Mouse (Mus musculus): ENCODE measurements around the gene Olfr1393. TPM values are rescaled to one million over a fixed set of nuclear protein-coding genes. Genes with fewer than 3 reads are reported as not detected.

The Olfr1393 gene
- polyA plus RNA-seq, 1 experiment from 2014 or later, result not detected

DNA sequence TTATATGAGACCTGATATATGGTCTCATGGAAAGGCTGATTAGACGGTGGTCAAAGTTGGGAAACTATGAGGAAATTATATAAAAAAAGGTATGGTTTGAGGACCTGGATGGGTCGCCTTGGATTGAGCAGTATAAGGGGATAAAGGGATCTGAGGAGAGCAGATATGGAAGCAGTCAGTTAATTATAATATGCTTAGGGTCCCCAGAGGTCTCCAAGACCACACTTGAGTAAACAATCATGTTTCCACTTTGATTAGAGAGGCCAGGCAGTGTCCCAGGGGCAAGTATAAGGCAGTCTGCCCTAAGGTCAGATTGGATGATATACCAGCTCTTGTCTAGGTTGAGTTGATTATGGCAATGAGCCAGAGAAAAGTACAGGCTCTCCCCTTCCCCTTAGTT lies 44.3 kb downstream of the Olfr1393 start, which contains the start of gene Olfr1391:
Gene Olfr1391, plus strand, starts transcription at position 301 of the 400 bp plus-strand sequence.
- no peak within 1 kb of the TSS for H3K4me3 ChIP-seq (ENCODE audit: low read length)
- no peak for ATAC-seq (ENCODE audit: low FRiP score, low TSS enrichment)
- 79% methylated on average over 2 of the region's 2 CpGs for WGBS
- H3K4me2 ChIP-seq (replicated peaks; ENCODE audit: low read depth, low read length), result no peak within 1 kb of the TSS
- H3K9ac ChIP-seq (ENCODE audit: low read depth, low read length), result no peak within 1 kb of the TSS
- H3K4me1 ChIP-seq (ENCODE audit: control insufficient read depth, insufficient read depth, low read length), result no peaks in the 10 kb centered on the region
- no peaks in the 10 kb centered on the region for H3K27me3 ChIP-seq (ENCODE audit: control insufficient read depth, insufficient read depth, low read length)
- H3K36me3 ChIP-seq (ENCODE audit: control insufficient read depth, insufficient read depth, low read length), result no peaks in the 10 kb centered on the region
- H3K27ac ChIP-seq (ENCODE audit: low read depth, low read length), result no peak within 1 kb of the TSS
- H3K9me3 ChIP-seq (ENCODE audit: control insufficient read depth, low read length), result no peaks in the 10 kb centered on the region

DNA sequence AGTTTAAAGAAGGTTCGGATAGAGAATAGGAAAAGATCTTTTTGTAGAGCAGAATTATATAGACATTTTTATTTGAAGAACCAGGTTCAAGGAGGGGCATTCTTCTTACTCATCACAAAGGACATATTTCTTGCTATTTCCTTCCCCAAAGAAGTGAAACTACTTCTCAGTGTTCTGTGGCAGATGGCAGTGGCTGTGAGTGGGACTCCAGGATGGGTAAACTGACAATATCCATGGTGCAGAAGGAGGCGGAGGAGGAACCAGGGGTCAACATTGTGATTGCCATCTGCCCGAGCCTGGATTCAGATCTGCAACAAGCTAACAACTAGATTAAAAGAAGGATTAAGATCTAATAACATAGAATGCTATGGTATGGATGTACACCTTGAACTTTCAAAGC lies 48.6 kb downstream of the Olfr1393 start:
- no peak overlapping the region for H3K4me2 ChIP-seq (replicated peaks; ENCODE audit: low read depth, low read length)
- H3K4me1 ChIP-seq (ENCODE audit: control insufficient read depth, insufficient read depth, low read length), result no peaks in the 10 kb centered on the region
- H3K27ac ChIP-seq (ENCODE audit: low read depth, low read length), result no peak overlapping the region
- H3K36me3 ChIP-seq (ENCODE audit: control insufficient read depth, insufficient read depth, low read length), result no peaks in the 10 kb centered on the region
- ATAC-seq (ENCODE audit: low FRiP score, low TSS enrichment), result no peak
- no peaks in the 10 kb centered on the region for H3K27me3 ChIP-seq (ENCODE audit: control insufficient read depth, insufficient read depth, low read length)
- no peaks in the 10 kb centered on the region for H3K9me3 ChIP-seq (ENCODE audit: control insufficient read depth, low read length)
- H3K4me3 ChIP-seq (ENCODE audit: low read length), result no peak overlapping the region
- 79% methylated on average over 3 of the region's 3 CpGs for WGBS
- no peak overlapping the region for H3K9ac ChIP-seq (ENCODE audit: low read depth, low read length)

DNA sequence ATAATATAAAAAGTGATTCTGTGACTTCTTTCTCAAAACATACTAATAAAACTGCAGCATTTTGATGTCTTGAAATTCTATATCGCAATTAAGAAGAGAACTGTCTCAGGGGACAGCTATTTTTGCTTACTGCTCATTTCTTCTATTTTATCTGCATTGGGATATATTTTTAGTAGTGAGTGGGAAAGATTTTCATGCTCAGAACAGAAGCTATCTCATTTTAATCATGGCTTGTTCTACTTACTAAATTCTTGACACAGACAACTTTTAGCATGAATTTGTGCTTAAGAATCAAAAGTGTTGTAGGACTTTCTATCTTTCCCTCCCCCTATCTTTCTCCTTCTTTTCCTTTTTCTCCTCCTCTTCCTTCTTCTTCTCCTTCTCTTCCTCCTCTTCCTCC lies 51.6 kb downstream of the Olfr1393 start:
- no peak for ATAC-seq (ENCODE audit: low FRiP score, low TSS enrichment)
- Histone ChIP-seq H3K27me3 (ENCODE audit: control insufficient read depth, insufficient read depth, low read length) (no peaks in the 10 kb centered on the region), H3K4me2 (replicated peaks; ENCODE audit: low read depth, low read length) (no peak overlapping the region), H3K9me3 (ENCODE audit: control insufficient read depth, low read length) (no peaks in the 10 kb centered on the region), H3K36me3 (ENCODE audit: control insufficient read depth, insufficient read depth, low read length) (no peaks in the 10 kb centered on the region), H3K4me1 (ENCODE audit: control insufficient read depth, insufficient read depth, low read length) (no peaks in the 10 kb centered on the region), H3K27ac (ENCODE audit: low read depth, low read length) (no peak overlapping the region), H3K9ac (ENCODE audit: low read depth, low read length) (no peak overlapping the region), H3K4me3 (ENCODE audit: low read length) (no peak overlapping the region)
- 80% methylated on average over 1 of the region's 1 CpGs for WGBS

Other genes starting within 250 kb of the Olfr1393 start
- gene 9930111J21Rik2, start 227.1 kb upstream of the Olfr1393 start, polyA plus RNA-seq (2014; fragmentation: Nextera tagmentation; extraction: Ambion mirVana), result 0.29 and 0.39 TPM in 2 replicates
- 0.20 TPM in 1 of 2 replicates, not detected in the other for gene Tgtp2, start 214.1 kb upstream of the Olfr1393 start, polyA plus RNA-seq (2014; fragmentation: Nextera tagmentation; extraction: Ambion mirVana)
- gene Ifi47, start 201.7 kb upstream of the Olfr1393 start, polyA plus RNA-seq (2014; fragmentation: Nextera tagmentation; extraction: Ambion mirVana), result 1.7 and 2.0 TPM in 2 replicates
- gene Olfr1396, start 163.4 kb upstream of the Olfr1393 start, polyA plus RNA-seq (2014; fragmentation: Nextera tagmentation; extraction: Ambion mirVana), result not detected in 2 replicates
- not detected in 2 replicates for gene Olfr1395, start 136.0 kb upstream of the Olfr1393 start, polyA plus RNA-seq (2014; fragmentation: Nextera tagmentation; extraction: Ambion mirVana)
- gene Olfr1394, start 123.9 kb upstream of the Olfr1393 start, polyA plus RNA-seq (2014; fragmentation: Nextera tagmentation; extraction: Ambion mirVana), result not detected in 2 replicates
- gene Btnl9, start 91.1 kb upstream of the Olfr1393 start, polyA plus RNA-seq (2014; fragmentation: Nextera tagmentation; extraction: Ambion mirVana), result 1.6 and 3.1 TPM in 2 replicates
- gene Zfp62, start 75.0 kb upstream of the Olfr1393 start, polyA plus RNA-seq (2014; fragmentation: Nextera tagmentation; extraction: Ambion mirVana), result 27.6 and 51.1 TPM in 2 replicates
- gene Mgat1, start 34.1 kb upstream of the Olfr1393 start, polyA plus RNA-seq (2014; fragmentation: Nextera tagmentation; extraction: Ambion mirVana), result 43.8 and 55.3 TPM in 2 replicates
- gene Olfr1392, start 7.0 kb downstream of the Olfr1393 start, polyA plus RNA-seq (2014; fragmentation: Nextera tagmentation; extraction: Ambion mirVana), result not detected in 2 replicates
- gene Olfr10, start 26.4 kb downstream of the Olfr1393 start, polyA plus RNA-seq (2014; fragmentation: Nextera tagmentation; extraction: Ambion mirVana), result not detected in 2 replicates
- not detected in 2 replicates for gene Olfr1391, start 44.4 kb downstream of the Olfr1393 start, polyA plus RNA-seq (2014; fragmentation: Nextera tagmentation; extraction: Ambion mirVana)
- not detected in 2 replicates for gene Olfr1390, start 56.9 kb downstream of the Olfr1393 start, polyA plus RNA-seq (2014; fragmentation: Nextera tagmentation; extraction: Ambion mirVana)
- gene Olfr1389, start 144.8 kb downstream of the Olfr1393 start, polyA plus RNA-seq (2014; fragmentation: Nextera tagmentation; extraction: Ambion mirVana), result not detected in 2 replicates
- 0.11 TPM in 2 replicates for gene Olfr1388, start 158.3 kb downstream of the Olfr1393 start, polyA plus RNA-seq (2014; fragmentation: Nextera tagmentation; extraction: Ambion mirVana)
- not detected in 2 replicates for gene Olfr1387, start 177.0 kb downstream of the Olfr1393 start, polyA plus RNA-seq (2014; fragmentation: Nextera tagmentation; extraction: Ambion mirVana)
- gene Olfr1386, start 186.7 kb downstream of the Olfr1393 start, polyA plus RNA-seq (2014; fragmentation: Nextera tagmentation; extraction: Ambion mirVana), result not detected in 2 replicates
- not detected in 2 replicates for gene Olfr1385, start 210.8 kb downstream of the Olfr1393 start, polyA plus RNA-seq (2014; fragmentation: Nextera tagmentation; extraction: Ambion mirVana)
- not detected in 2 replicates for gene Olfr1384, start 228.4 kb downstream of the Olfr1393 start, polyA plus RNA-seq (2014; fragmentation: Nextera tagmentation; extraction: Ambion mirVana)
- not detected in 2 replicates for gene Olfr1383, start 241.3 kb downstream of the Olfr1393 start, polyA plus RNA-seq (2014; fragmentation: Nextera tagmentation; extraction: Ambion mirVana)
- gene Olfr1382, start 249.9 kb downstream of the Olfr1393 start, polyA plus RNA-seq (2014; fragmentation: Nextera tagmentation; extraction: Ambion mirVana), result not detected in 2 replicates

Measured in kidney, embryonic 14.5 days (tissue).